Mouse (Mus musculus): Measurements from ENCODE around the gene St13.

Gene St13

GRCm38 (mm10) chr15:81399638-81400315, at the start of gene St13, which contains the start of gene Xpnpep3:
Gene St13 (minus strand): TSS chr15:81400077.
Gene Xpnpep3 (plus strand): TSS chr15:81400138.
- DNase-seq: peak; percentile 98

GRCm38 (mm10) chr15:81448463-81448862, 48.6 kb upstream of the St13 start:
- peak; percentile 84 for DNase-seq

GRCm38 (mm10) chr15:81439236-81439635, 39.4 kb upstream of the St13 start:
- no peak for DNase-seq

- DNase-seq: no peak
Observed at GRCm38 (mm10) chr15:81438345-81438744, 38.5 kb upstream of the St13 start.

GRCm38 (mm10) chr15:81431195-81431594, 31.3 kb upstream of the St13 start:
- no peak for DNase-seq

- DNase-seq: no peak
Observed at GRCm38 (mm10) chr15:81427947-81428346, 28.1 kb upstream of the St13 start.

- DNase-seq: no peak
Observed at GRCm38 (mm10) chr15:81425311-81425710, 25.4 kb upstream of the St13 start.

- peak; percentile 75 for DNase-seq
Observed at GRCm38 (mm10) chr15:81422156-81422681, 22.3 kb upstream of the St13 start.

- peak; percentile 85 for DNase-seq
Observed at GRCm38 (mm10) chr15:81421454-81421853, 21.6 kb upstream of the St13 start.

- no peak for DNase-seq
Observed at GRCm38 (mm10) chr15:81418065-81418464, 18.2 kb upstream of the St13 start.

GRCm38 (mm10) chr15:81416763-81417310, 17.0 kb upstream of the St13 start:
- peak; percentile 83 for DNase-seq

GRCm38 (mm10) chr15:81408199-81408598, 8.3 kb upstream of the St13 start, which contains the start of gene Dnajb7:
Gene Dnajb7 (minus strand): TSS chr15:81408299.
- no peak for DNase-seq

GRCm38 (mm10) chr15:81405008-81405407, 5.1 kb upstream of the St13 start:
- no peak for DNase-seq

- no peak for DNase-seq
Observed at GRCm38 (mm10) chr15:81399297-81399637, 610 bp downstream of the St13 start.

GRCm38 (mm10) chr15:81398189-81398588, 1.7 kb downstream of the St13 start:
- DNase-seq: no peak

GRCm38 (mm10) chr15:81394211-81394915, 5.5 kb downstream of the St13 start:
- DNase-seq: peak; percentile 68

GRCm38 (mm10) chr15:81392997-81393396, 6.9 kb downstream of the St13 start:
- no peak for DNase-seq

GRCm38 (mm10) chr15:81386327-81386726, 13.6 kb downstream of the St13 start:
- DNase-seq: no peak

GRCm38 (mm10) chr15:81378845-81379244, 21.0 kb downstream of the St13 start:
- DNase-seq: no peak

- no peak for DNase-seq
Observed at GRCm38 (mm10) chr15:81374621-81375020, 25.3 kb downstream of the St13 start.

GRCm38 (mm10) chr15:81370356-81370755, 29.5 kb downstream of the St13 start:
- no peak for DNase-seq

- peak; percentile 59 for DNase-seq
Observed at GRCm38 (mm10) chr15:81368601-81369000, 31.3 kb downstream of the St13 start.

GRCm38 (mm10) chr15:81366241-81366640, 33.6 kb downstream of the St13 start:
- DNase-seq: no peak

- peak; percentile 45 for DNase-seq
Observed at GRCm38 (mm10) chr15:81365246-81365645, 34.6 kb downstream of the St13 start.
